Mouse (Mus musculus) right cerebral cortex, postnatal 10 days (tissue): ENCODE data around the gene Pik3c2b.

Experiments
- DNase-seq, 2 experiments: peaks; one replicate each; pipeline ENCODE4 v3.0.0; 2021; ENCODE audit warnings: low spot score in 2 of 2

The Pik3c2b gene

GRCm38 (mm10) chr1:133134881-133135280 lies 89.4 kb downstream of the Pik3c2b start:
- no peak for DNase-seq

- DNase-seq = no peak
Observed at GRCm38 (mm10) chr1:133135808-133136207, 90.3 kb downstream of the Pik3c2b start.

DNA sequence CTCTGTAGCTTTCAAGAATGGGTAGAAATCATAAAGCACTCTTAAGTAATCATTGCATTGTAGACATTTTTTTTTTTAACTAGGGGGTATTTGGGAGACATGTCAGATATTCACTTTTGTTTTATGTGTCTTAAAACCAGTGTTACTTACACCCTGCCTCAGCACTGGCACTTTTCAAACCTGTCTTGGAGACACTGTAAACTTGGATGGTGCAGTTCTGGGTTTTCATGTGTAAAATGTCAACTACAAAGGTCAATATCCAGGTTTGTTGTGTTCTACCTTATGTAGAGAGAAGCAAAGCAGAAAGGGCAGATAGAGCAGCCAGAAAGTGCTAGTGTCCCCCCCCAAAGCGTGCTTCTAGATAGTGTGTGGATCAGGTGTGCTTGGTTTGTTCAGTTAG lies 92.9 kb downstream of the Pik3c2b start:
- DNase-seq = no peak

DNA sequence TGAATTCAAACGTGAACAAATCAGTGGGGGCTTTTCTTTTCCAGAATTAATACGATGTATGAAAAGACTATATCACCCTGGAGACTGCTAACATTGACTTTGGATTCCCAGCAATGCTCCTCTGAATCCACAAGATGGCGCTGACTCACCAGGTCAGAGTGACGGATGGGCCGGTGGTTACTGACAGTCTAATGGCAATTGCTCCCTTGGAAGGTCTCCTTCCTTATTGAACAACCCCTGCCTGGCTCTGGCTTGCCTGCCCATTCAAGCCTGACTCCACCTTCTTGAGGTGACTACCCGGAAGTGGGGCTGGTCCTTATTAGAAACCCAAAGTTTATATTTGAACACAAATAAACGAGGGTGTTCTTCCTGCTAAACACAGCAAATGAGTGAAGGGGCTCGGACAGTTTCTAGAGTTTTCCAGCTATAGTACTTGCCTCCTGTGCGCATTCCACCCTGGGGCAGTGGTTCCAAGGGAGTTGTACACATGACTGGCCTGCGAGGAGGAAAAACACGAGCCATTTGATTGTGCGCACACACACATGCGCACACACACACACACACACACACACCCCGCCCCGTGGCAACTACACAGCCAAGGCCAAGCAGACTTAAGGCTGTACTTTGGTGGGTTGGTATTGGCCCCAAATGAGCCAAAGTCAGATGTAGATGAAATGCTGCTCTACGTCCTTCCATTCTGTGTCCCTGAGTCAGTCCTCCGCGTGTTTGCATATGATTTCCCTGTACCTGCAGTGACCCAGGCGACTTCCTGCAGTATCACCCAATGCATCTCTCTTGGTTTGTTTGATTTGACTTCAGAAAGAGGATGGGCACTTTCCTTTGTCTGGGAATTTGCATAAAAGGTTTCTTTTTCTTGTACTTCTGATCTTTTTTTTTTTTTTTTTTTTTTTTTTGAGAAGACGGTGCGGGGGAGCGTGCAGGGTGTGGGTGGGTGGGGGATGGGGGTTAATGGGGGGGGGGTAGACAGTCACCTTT lies 100.8 kb downstream of the Pik3c2b start:
- DNase-seq = peak; percentile 62 to 69

DNA sequence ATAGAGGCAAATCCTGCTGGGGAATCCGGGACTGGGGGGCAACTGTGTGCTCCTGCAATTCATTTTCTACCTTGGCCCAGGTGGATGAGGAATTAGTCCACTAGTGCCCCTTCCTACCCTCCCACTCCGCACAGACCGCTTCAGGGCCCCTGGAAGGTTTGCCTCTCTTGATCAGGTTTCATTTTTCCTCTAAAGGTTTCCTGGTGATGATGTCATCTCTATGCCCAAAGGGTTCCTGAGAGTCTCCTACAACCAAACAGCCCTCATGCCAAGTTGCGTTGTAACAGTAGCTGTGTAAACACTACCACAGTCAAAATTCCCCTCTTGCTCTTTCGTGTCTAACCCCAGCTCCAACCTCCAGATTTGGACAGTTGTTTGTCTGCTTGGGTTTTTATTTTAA lies 101.9 kb downstream of the Pik3c2b start:
- DNase-seq = no peak

- no peak for DNase-seq
Observed at GRCm38 (mm10) chr1:133148122-133148521, 102.7 kb downstream of the Pik3c2b start.

GRCm38 (mm10) chr1:133150556-133150955 lies 105.1 kb downstream of the Pik3c2b start:
- DNase-seq = no peak

GRCm38 (mm10) chr1:133152213-133152612 lies 106.7 kb downstream of the Pik3c2b start:
- DNase-seq = no peak

- DNase-seq = no peak
Observed at GRCm38 (mm10) chr1:133155270-133155669, 109.8 kb downstream of the Pik3c2b start.
